Mouse (Mus musculus) heart, embryonic 15.5 days (tissue): ENCODE measurements at regions not wholly inside any gene's neighbourhood (a gene's known extent, or its start where the extent isn't known, plus 50 kb on each side); places are given as distances from the start of the nearest gene placed in this dataset.
"Not testable (repeated sequence)": the region's sequence is repeated elsewhere in the genome, so short reads cannot be mapped to it uniquely, and the experiment has no call there.

Source experiments
- ATAC-seq: fragments of 200-750 bp; cut with Nextera tagmentation; replicated peaks from 2 replicates; pipeline ENCODE4 v1.8.0; 2017; ENCODE audit warnings: low read depth, moderate TSS enrichment; ENCODE audit not compliant: insufficient number of reproducible peaks, insufficient read depth, low FRiP score
- H3K27ac ChIP-seq: fragments of 300-500 bp; sonication (generic); 2 replicates; pipeline ENCODE4 v1.5.1; 2015; ENCODE audit warnings: mild to moderate bottlenecking, inconsistent platforms
- H3K27me3 ChIP-seq: fragments of 300-500 bp; sonication (generic); 2 replicates; pipeline ENCODE4 v1.6.1; 2015; ENCODE audit warnings: inconsistent platforms
- H3K36me3 ChIP-seq: fragments of 300-500 bp; sonication (generic); 2 replicates; pipeline ENCODE4 v1.6.1; 2015; ENCODE audit warnings: mild to moderate bottlenecking, inconsistent platforms
- H3K4me1 ChIP-seq: fragments of 300-500 bp; sonication (generic); replicated peaks from 2 replicates; pipeline ENCODE4 v1.6.1; 2015; ENCODE audit warnings: inconsistent platforms
- H3K4me2 ChIP-seq: fragments of 300-500 bp; sonication (generic); 2 replicates; pipeline ENCODE4 v1.6.1; 2015; ENCODE audit warnings: inconsistent platforms, mild to moderate bottlenecking, moderate library complexity
- H3K4me3 ChIP-seq: fragments of 300-500 bp; sonication (generic); 2 replicates; pipeline ENCODE4 v1.5.1; 2015; ENCODE audit warnings: mild to moderate bottlenecking, inconsistent platforms
- H3K9ac ChIP-seq: fragments of 300-500 bp; sonication (generic); 2 replicates; pipeline ENCODE4 v1.6.1; 2015; ENCODE audit warnings: mild to moderate bottlenecking, inconsistent platforms
- H3K9me3 ChIP-seq: fragments of 300-500 bp; sonication (generic); replicated peaks from 2 replicates; pipeline ENCODE4 v1.6.1; 2016; ENCODE audit warnings: inconsistent platforms
- WGBS: fragments of 180-500 bp; shearing (Covaris S2); methylation state at CpG from one replicate; pipeline ENCODE4 v1.1.7; 2015; ENCODE audit warnings: mixed read lengths; 5-methylcytosine and 5-hydroxymethylcytosine counted together

DNA sequence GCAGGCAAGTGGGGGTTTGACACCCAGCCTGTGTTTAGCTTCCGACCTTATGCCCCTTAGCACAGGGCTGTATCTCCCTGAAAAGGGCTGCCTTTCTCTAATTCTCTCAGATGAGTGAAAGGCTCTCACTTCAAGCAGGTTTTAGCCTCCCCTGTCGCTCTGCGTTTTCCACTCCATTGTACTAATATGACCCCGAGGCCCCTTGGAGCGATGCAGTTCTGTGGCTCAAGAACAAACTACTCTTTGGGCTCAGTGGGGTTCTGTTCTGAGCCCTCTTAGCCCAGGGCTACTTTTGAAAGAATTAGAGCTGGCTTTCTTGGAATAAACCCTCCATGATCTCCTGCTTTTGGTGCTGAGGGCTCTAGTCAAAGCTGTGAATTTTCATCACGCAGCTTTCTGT is 53.4 kb upstream of the Castor2 start:
- 79% methylated on average over 6 of the region's 6 CpGs for WGBS
- no peak overlapping the region for H3K27ac ChIP-seq
- no peak overlapping the region for H3K9ac ChIP-seq
- H3K4me3 ChIP-seq: no peak overlapping the region
- H3K27me3 ChIP-seq: no peaks in the 10 kb centered on the region
- H3K4me2 ChIP-seq: no peak overlapping the region
- H3K36me3 ChIP-seq: no peaks in the 10 kb centered on the region
- no peaks in the 10 kb centered on the region for H3K4me1 ChIP-seq
- no peak for ATAC-seq
- no peaks in the 10 kb centered on the region for H3K9me3 ChIP-seq

DNA sequence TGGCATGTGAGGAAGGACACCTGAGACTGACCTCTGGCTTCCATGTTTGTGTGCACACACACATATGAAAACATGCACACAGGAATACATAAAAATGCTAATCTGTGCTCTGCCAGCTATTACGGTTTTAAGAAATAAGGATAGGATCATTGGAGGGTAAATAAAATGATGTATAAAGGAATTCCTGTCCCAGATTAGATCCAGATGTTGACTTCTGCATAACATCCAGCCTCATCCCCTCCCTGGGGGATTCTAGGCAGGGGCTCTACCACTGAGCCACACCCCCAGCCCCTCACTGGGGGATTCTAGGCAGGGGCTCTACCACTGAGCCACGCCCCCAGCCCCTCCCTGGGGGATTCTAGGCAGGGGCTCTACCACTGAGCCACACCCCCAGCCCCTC is 56.6 kb upstream of the Castor2 start:
- H3K4me3 ChIP-seq, H3K4me1 ChIP-seq, H3K27ac ChIP-seq, H3K9ac ChIP-seq, H3K27me3 ChIP-seq, H3K4me2 ChIP-seq, ATAC-seq, H3K36me3 ChIP-seq, H3K9me3 ChIP-seq: not testable (repeated sequence)
- WGBS: 44% methylated on average over 1 of the region's 2 CpGs

DNA sequence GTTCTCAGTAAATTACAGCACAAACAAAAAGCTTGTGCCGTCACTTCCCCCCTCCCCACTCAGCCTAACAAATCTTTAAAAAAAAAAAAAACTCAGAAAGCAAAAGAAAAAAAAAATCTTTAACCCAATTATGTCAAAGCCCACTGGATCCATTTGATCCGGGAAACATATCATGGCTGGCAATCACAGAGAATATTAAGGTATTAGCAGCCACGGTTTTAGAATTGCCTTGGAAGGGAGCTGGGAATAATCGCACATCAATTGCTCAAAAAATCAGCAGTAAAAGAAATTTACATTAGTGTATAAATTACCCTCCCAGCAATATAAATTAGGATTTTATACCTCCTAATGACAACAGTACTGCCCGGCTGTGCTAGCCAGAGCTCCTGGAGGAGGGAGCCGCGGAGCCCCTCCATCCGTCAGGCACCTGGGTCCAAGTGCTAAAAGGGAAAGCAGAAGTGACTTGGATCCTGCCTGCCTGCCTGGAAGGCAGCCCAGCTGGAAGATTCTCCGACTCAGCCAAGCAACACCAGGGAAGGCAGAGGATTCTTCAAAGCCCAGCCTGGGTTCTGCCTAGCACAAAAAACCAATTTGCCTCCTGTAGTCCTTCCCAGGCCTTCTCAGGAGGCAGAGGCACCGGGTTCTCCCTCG is 72.1 kb upstream of the Castor2 start:
- no peaks in the 10 kb centered on the region for H3K9me3 ChIP-seq
- H3K4me2 ChIP-seq: no peak overlapping the region
- H3K27ac ChIP-seq: no peak overlapping the region
- 57% methylated on average over 11 of the region's 11 CpGs for WGBS
- no peaks in the 10 kb centered on the region for H3K27me3 ChIP-seq
- H3K4me3 ChIP-seq: no peak overlapping the region
- no peak for ATAC-seq
- H3K4me1 ChIP-seq: no peaks in the 10 kb centered on the region; the same call in 1 of the 2 replicates
- H3K9ac ChIP-seq: no peak overlapping the region
- H3K36me3 ChIP-seq: no peaks in the 10 kb centered on the region

DNA sequence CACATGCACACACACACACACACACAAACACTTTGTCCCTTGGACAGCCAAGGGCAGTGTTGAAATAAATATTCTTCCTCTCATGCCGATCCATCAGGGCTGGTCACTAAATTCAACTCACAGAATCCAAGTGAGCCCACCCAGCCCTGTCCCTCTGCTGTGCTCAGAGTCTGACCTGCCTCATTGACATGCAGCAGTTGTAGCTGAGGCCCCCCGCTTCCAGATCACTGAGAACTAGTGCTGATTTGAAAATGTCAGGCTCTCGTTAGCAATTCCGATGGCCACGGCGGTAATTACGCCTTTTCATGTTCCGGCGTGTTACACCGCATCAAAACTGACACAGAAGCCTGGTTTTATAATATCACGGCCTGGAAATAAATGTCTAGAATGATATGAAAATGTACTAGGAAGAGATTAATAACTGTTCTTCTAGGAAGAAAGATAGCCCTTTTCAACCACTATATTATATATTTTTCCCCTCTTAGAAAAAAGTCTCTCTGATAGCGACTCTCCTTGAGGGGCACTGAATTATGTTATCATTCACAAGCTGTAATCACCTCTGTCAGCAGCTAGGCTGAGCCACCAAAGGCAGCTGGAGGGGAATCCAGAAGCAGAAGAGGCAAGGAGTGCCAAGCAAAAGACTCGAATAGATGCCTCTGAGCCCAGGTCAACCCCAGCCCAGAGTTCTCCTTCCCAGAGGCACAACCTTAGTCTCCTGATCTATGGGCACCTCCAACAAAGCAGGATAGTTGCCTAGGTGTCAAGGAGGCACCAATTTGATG is 79.7 kb upstream of the Castor2 start:
- Histone ChIP-seq H3K4me1 (peaks cover 13% of the 10 kb centered on the region), H3K4me3 (no peak overlapping the region), H3K4me2 (no peak overlapping the region), H3K9me3 (0 out of 2 replicates have a peak, but pooled peaks cover 3% of the 10 kb centered on the region), H3K27ac (no peak overlapping the region), H3K9ac (no peak overlapping the region), H3K27me3 (no peaks in the 10 kb centered on the region), H3K36me3 (no peaks in the 10 kb centered on the region)
- WGBS: 61% methylated on average over 13 of the region's 13 CpGs
- ATAC-seq: no peak

DNA sequence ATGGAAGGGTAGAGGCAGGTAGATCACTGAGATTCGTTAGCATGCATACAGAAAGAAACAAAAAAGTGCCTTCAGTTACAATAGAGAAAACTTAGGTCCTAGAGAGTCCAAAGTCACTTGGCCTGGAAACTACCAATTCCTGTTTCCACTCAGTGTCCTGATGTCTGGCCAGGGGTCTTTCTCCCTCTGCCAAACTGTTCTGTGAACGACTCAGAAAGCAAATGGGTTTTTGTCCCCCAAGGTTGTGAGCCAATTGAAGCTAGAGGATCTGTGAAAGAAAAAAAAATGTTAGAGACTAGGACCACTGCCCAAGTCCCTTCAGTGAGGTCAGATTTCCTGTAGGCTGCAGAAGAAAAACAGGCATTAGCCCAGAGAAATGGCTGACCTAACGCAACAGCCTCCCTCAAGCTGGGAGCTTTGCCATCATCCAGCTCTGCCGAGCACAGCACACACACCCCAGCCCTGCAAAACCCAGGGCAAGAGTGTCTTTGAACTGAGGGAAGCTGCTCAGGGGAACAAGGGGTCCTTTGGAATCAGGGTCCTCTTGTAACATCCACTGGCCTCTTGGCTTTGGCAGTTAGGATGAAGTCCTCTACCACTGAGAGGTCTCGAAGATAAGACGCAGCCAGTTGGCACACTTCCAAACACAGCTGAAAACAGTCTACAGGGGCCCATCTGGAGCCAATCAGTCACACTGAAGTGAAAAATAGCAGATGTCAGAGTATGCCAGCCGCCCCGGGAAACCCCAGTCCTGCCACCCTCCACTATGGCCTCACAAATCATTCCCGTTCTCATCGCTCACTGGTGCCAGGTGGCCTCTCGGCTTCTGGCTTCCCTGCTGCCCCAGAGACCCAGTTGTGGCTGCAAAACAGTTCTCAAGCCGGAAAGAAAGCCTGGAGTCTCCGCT is 85.0 kb upstream of the Castor2 start:
- peak overlapping the region; percentile 32 for H3K4me2 ChIP-seq
- peak; percentile 96 for ATAC-seq
- no peak overlapping the region for H3K9ac ChIP-seq
- no peak overlapping the region for H3K4me3 ChIP-seq
- peaks cover 21% of the 10 kb centered on the region for H3K4me1 ChIP-seq
- no peaks in the 10 kb centered on the region for H3K36me3 ChIP-seq
- H3K27ac ChIP-seq: peak overlapping the region; percentile 83
- 15% methylated on average over 13 of the region's 13 CpGs for WGBS
- H3K27me3 ChIP-seq: no peaks in the 10 kb centered on the region
- H3K9me3 ChIP-seq: 0 out of 2 replicates have a peak, but pooled peaks cover 3% of the 10 kb centered on the region

DNA sequence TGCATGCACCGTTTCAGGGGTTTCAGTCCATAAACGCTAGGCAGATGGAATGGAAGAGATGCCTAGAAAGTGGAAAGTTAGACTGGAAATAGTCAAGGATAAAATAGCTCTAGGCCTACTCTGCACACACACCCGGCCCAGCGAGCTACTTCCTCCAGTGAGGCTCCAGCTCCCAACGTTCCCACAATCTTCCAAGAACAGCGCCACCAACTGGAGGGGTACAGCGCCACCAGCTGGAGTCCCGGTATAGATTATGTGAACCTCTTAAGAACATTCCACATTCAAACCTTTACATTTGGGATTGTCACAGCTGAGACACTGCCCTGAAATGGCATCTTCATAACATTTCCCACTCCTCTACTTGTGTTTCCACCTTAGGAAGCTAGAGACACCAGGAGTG is 86.3 kb upstream of the Castor2 start:
- no peak for ATAC-seq
- no peak overlapping the region for H3K4me2 ChIP-seq
- H3K27me3 ChIP-seq: 0 out of 2 replicates have a peak, but pooled peaks cover 5% of the 10 kb centered on the region
- no peak overlapping the region for H3K4me3 ChIP-seq
- H3K9ac ChIP-seq: no peak overlapping the region
- peaks cover 21% of the 10 kb centered on the region for H3K4me1 ChIP-seq
- H3K36me3 ChIP-seq: no peaks in the 10 kb centered on the region
- WGBS: 80% methylated on average over 8 of the region's 8 CpGs
- H3K27ac ChIP-seq: 0 out of 2 replicates have a peak overlapping the region, but pooled peaks have one; percentile 83
- H3K9me3 ChIP-seq: 0 out of 2 replicates have a peak, but pooled peaks cover 3% of the 10 kb centered on the region

DNA sequence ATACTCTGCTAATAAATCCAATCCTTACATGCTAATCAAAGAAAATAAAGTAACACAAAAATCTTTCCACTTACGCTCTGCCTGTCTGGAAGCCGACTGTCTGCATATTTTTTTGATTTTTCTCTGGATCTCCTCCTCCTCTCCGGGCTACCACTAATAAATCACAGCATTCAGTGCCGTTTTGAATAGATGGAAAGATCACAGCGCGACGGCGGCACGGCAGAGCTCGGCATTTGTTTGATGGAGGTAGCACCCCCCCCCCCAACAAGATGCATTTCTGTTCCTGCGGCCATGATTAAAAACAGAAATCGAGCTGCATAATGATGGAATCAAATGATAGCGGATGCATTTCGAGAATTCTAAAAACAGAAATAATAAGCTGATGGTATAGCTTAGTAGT is 89.7 kb upstream of the Castor2 start:
- H3K36me3 ChIP-seq: no peaks in the 10 kb centered on the region
- no peak overlapping the region for H3K4me2 ChIP-seq
- WGBS: 85% methylated on average over 14 of the region's 14 CpGs
- peaks cover 22% of the 10 kb centered on the region for H3K4me1 ChIP-seq
- no peak for ATAC-seq
- no peak overlapping the region for H3K9ac ChIP-seq
- H3K27ac ChIP-seq: no peak overlapping the region
- no peaks in the 10 kb centered on the region for H3K9me3 ChIP-seq
- H3K27me3 ChIP-seq: 0 out of 2 replicates have a peak, but pooled peaks cover 6% of the 10 kb centered on the region
- H3K4me3 ChIP-seq: no peak overlapping the region

DNA sequence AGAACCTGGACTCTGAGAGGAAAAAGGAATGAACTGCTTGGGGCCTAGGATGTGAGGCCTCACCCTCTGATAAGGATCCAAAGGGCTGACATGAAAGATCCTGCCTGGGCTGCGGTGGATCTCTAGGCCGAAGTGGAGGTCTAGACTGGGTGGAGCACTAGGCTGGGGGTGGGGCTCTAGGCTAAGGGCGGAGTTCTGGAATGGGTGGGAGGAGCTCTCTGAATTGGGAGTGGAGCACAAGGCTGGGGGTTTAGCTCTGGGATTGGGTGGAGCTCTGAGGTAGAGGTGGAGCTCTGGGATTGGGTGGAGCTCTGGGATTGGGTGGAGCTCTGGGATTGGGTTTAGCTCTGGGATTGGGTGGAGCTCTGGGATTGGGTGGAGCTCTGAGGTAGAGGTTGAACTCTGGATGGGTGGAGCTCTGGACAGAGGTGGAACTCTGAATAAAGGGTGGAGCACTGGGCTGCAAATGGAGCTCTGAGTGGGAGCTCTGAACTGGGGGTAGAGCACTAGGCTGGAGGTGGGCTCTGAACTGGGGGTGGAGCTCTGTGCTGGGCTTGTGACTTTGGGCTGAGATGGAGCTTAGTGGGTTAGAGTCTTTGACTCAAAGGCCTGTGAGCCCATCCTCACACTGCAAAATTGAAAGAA is 92.3 kb upstream of the Castor2 start:
- Histone ChIP-seq H3K27me3 (0 out of 2 replicates have a peak, but pooled peaks cover 6% of the 10 kb centered on the region), H3K4me2 (no peak overlapping the region), H3K9ac (no peak overlapping the region), H3K4me1 (peaks cover 7% of the 10 kb centered on the region), H3K4me3 (no peak overlapping the region), H3K36me3 (no peaks in the 10 kb centered on the region), H3K27ac (no peak overlapping the region), H3K9me3 (no peaks in the 10 kb centered on the region)
- 18% methylated on average over 3 of the region's 3 CpGs for WGBS
- ATAC-seq: 0 out of 2 replicates have a peak, but pooled peaks have one; percentile 37

DNA sequence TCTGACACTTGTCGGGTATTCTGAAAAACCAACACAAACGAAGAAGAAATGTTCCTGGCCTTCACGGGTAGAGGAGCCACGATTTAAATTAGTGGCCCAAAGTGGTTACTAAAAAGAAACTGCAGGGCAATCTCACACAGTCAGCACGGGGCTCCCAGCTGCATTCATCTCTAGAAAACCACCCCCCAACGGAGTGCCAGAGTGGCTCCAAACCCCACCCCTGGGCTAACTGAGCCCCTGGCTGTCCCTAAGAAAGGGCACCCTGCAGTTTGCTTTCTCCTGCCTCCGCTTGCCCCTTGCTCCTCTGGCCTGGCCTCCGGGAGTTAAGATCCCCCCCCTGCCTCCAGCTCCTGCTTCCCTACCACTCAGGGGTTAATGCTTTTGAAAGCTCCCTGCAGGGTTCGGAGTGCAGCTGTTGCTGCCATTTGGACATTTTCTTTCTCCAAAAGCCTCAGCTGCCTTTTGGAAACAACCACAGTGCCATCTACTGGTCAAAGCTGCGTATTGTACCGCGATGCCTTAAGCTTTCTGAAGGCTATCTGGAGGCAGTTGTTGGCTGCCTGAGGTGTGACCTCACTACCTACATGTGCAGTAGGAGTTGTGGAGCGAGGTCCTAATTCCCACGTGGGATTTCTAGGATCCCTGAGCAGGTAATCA is 92.9 kb upstream of the Castor2 start:
- no peaks in the 10 kb centered on the region for H3K36me3 ChIP-seq
- ATAC-seq: peak; percentile 51
- no peak overlapping the region for H3K9ac ChIP-seq
- peak overlapping the region; percentile 58 for H3K4me2 ChIP-seq
- 0 out of 2 replicates have a peak, but pooled peaks cover 6% of the 10 kb centered on the region for H3K27me3 ChIP-seq
- H3K27ac ChIP-seq: no peak overlapping the region
- no peaks in the 10 kb centered on the region for H3K9me3 ChIP-seq
- 9% methylated on average over 14 of the region's 14 CpGs for WGBS
- peak overlapping the region; percentile 31 for H3K4me3 ChIP-seq
- H3K4me1 ChIP-seq: peaks cover 7% of the 10 kb centered on the region

DNA sequence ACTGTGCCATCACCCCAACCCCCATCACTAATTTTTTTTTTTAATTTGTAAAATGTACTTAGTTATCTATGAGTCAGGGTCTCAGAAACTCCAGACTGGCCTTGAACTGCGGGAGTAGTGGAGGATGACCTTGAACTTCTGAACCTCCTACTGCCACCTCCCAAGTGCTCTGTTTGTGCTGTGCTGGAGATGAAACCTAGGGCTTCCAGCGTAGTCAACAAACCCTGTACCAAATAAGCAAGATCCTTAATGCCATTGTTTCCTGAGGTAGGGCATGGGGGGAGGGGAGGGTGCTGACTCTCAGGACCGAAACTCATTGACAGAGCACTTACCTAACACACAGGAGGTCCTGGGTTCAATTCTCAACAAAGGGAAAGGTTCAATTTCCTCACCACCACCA is 93.5 kb upstream of the Castor2 start:
- ATAC-seq: no peak
- Histone ChIP-seq H3K9me3 (no peaks in the 10 kb centered on the region), H3K36me3 (no peaks in the 10 kb centered on the region), H3K27me3 (0 out of 2 replicates have a peak, but pooled peaks cover 6% of the 10 kb centered on the region), H3K4me1 (peaks cover 7% of the 10 kb centered on the region), H3K4me3 (no peak overlapping the region), H3K4me2 (no peak overlapping the region), H3K9ac (no peak overlapping the region), H3K27ac (no peak overlapping the region)
- 62% methylated on average over 3 of the region's 3 CpGs for WGBS
